Mouse (Mus musculus) neural tube, embryonic 15.5 days (tissue): ENCODE results near the gene Ube4b. TPM values are rescaled to one million over a fixed set of nuclear protein-coding genes. Genes with fewer than 3 reads are reported as not detected.

Source experiments
- ATAC-seq: fragments of 200-750 bp; cut with Nextera tagmentation; 2 replicates; pipeline ENCODE4 v1.8.0; 2017; ENCODE audit warnings: mild to moderate bottlenecking, moderate TSS enrichment, moderate library complexity; ENCODE audit not compliant: low FRiP score
- H3K27ac ChIP-seq: fragments of 300-500 bp; sonication (generic); replicated peaks from 2 replicates; pipeline ENCODE4 v1.5.1; 2015; ENCODE audit warnings: mild to moderate bottlenecking, inconsistent platforms
- H3K27me3 ChIP-seq: fragments of 300-500 bp; sonication (generic); replicated peaks from 2 replicates; pipeline ENCODE4 v1.6.1; 2015; ENCODE audit warnings: inconsistent platforms
- H3K36me3 ChIP-seq: fragments of 300-500 bp; sonication (generic); 2 replicates; pipeline ENCODE4 v1.6.1; 2015; ENCODE audit warnings: inconsistent platforms
- H3K4me1 ChIP-seq: fragments of 300-500 bp; sonication (generic); 2 replicates; pipeline ENCODE4 v1.6.1; 2015; ENCODE audit warnings: inconsistent platforms
- H3K4me2 ChIP-seq: fragments of 300-500 bp; sonication (generic); 2 replicates; pipeline ENCODE4 v1.6.1; 2015; ENCODE audit warnings: inconsistent platforms, mild to moderate bottlenecking, moderate library complexity
- H3K4me3 ChIP-seq: fragments of 300-500 bp; sonication (generic); replicated peaks from 2 replicates; pipeline ENCODE4 v1.5.1; 2015; ENCODE audit warnings: mild to moderate bottlenecking, inconsistent platforms
- H3K9ac ChIP-seq: fragments of 300-500 bp; sonication (generic); replicated peaks from 2 replicates; pipeline ENCODE4 v1.6.1; 2015; ENCODE audit warnings: mild to moderate bottlenecking, inconsistent platforms
- H3K9me3 ChIP-seq: fragments of 300-500 bp; sonication (generic); replicated peaks from 2 replicates; pipeline ENCODE4 v1.6.1; 2016; ENCODE audit warnings: inconsistent platforms
- WGBS: fragments of 180-500 bp; shearing (Covaris S2); methylation state at CpG from one replicate; pipeline ENCODE4 v1.1.7; 2015; ENCODE audit warnings: mixed read lengths; 5-methylcytosine and 5-hydroxymethylcytosine counted together
- polyA plus RNA-seq: library from polyadenylated mRNA; unstranded; fragments of >200 nt; fragmentation: Nextera tagmentation; extraction: Ambion mirVana; gene quantifications from 2 replicates; pipeline ENCODE4 v1.2.1, GENCODE M21; 2015

Ube4b gene
- polyA plus RNA-seq, 1 experiment from 2014 or later = 54.5 TPM

- no peak overlapping the region for H3K4me3 ChIP-seq
- H3K9me3 ChIP-seq = no peaks in the 10 kb centered on the region
- H3K27me3 ChIP-seq = no peaks in the 10 kb centered on the region
- peaks cover 93% of the 10 kb centered on the region for H3K36me3 ChIP-seq
- ATAC-seq = no peak
- H3K4me2 ChIP-seq = no peak overlapping the region
- H3K27ac ChIP-seq = no peak overlapping the region
- no peak overlapping the region for H3K9ac ChIP-seq
- H3K4me1 ChIP-seq = no peaks in the 10 kb centered on the region
- WGBS = 92% methylated on average over 5 of the region's 5 CpGs
Measured at GRCm38 (mm10) chr4:149357982-149358381, 68.6 kb downstream of the Ube4b start.

- no peak overlapping the region for H3K4me3 ChIP-seq
- no peaks in the 10 kb centered on the region for H3K9me3 ChIP-seq
- H3K4me1 ChIP-seq = no peaks in the 10 kb centered on the region
- no peak for ATAC-seq
- peaks cover 94% of the 10 kb centered on the region for H3K36me3 ChIP-seq
- no peak overlapping the region for H3K9ac ChIP-seq
- over 99% methylated on average over 8 of the region's 8 CpGs for WGBS
- no peak overlapping the region for H3K27ac ChIP-seq
- no peaks in the 10 kb centered on the region for H3K27me3 ChIP-seq
- no peak overlapping the region for H3K4me2 ChIP-seq
Measured at GRCm38 (mm10) chr4:149354671-149355070, 71.9 kb downstream of the Ube4b start.

GRCm38 (mm10) chr4:149351596-149352150 lies 74.9 kb downstream of the Ube4b start:
- no peaks in the 10 kb centered on the region for H3K9me3 ChIP-seq
- peaks cover 86% of the 10 kb centered on the region for H3K36me3 ChIP-seq
- H3K27me3 ChIP-seq = no peaks in the 10 kb centered on the region
- H3K9ac ChIP-seq = no peak overlapping the region
- no peak overlapping the region for H3K27ac ChIP-seq
- no peak for ATAC-seq
- WGBS = 90% methylated on average over 8 of the region's 8 CpGs
- no peaks in the 10 kb centered on the region for H3K4me1 ChIP-seq
- H3K4me3 ChIP-seq = no peak overlapping the region
- H3K4me2 ChIP-seq = no peak overlapping the region

GRCm38 (mm10) chr4:149348963-149349362 lies 77.6 kb downstream of the Ube4b start:
- ATAC-seq = no peak
- H3K27me3 ChIP-seq = no peaks in the 10 kb centered on the region
- no peak overlapping the region for H3K9ac ChIP-seq
- H3K27ac ChIP-seq = no peak overlapping the region
- H3K4me1 ChIP-seq = no peaks in the 10 kb centered on the region
- H3K36me3 ChIP-seq = peaks cover 84% of the 10 kb centered on the region
- no peak overlapping the region for H3K4me3 ChIP-seq
- no peak overlapping the region for H3K4me2 ChIP-seq
- 79% methylated on average over 5 of the region's 5 CpGs for WGBS
- H3K9me3 ChIP-seq = no peaks in the 10 kb centered on the region

GRCm38 (mm10) chr4:149345873-149346272 lies 80.7 kb downstream of the Ube4b start:
- no peak overlapping the region for H3K4me2 ChIP-seq
- no peak for ATAC-seq
- no peaks in the 10 kb centered on the region for H3K4me1 ChIP-seq
- H3K27ac ChIP-seq = no peak overlapping the region
- 90% methylated on average over 5 of the region's 5 CpGs for WGBS
- H3K36me3 ChIP-seq = peaks cover 83% of the 10 kb centered on the region
- H3K9me3 ChIP-seq = no peaks in the 10 kb centered on the region
- H3K27me3 ChIP-seq = no peaks in the 10 kb centered on the region
- no peak overlapping the region for H3K9ac ChIP-seq
- H3K4me3 ChIP-seq = no peak overlapping the region

GRCm38 (mm10) chr4:149344311-149344710 lies 82.2 kb downstream of the Ube4b start:
- no peak overlapping the region for H3K27ac ChIP-seq
- ATAC-seq = no peak
- H3K4me2 ChIP-seq = no peak overlapping the region
- no peaks in the 10 kb centered on the region for H3K27me3 ChIP-seq
- WGBS = 80% methylated on average over 8 of the region's 8 CpGs
- no peak overlapping the region for H3K9ac ChIP-seq
- H3K4me1 ChIP-seq = no peaks in the 10 kb centered on the region
- H3K4me3 ChIP-seq = no peak overlapping the region
- peaks cover 75% of the 10 kb centered on the region for H3K36me3 ChIP-seq
- no peaks in the 10 kb centered on the region for H3K9me3 ChIP-seq

- Histone ChIP-seq H3K36me3 (peaks cover 78% of the 10 kb centered on the region), H3K4me2 (no peak overlapping the region), H3K4me3 (no peak overlapping the region), H3K27me3 (no peaks in the 10 kb centered on the region), H3K9me3 (no peaks in the 10 kb centered on the region), H3K27ac (no peak overlapping the region), H3K9ac (no peak overlapping the region), H3K4me1 (no peaks in the 10 kb centered on the region)
- no peak for ATAC-seq
- WGBS = 76% methylated on average over 2 of the region's 2 CpGs
Measured at GRCm38 (mm10) chr4:149340680-149341079, 85.9 kb downstream of the Ube4b start.

- H3K4me2 ChIP-seq = no peak overlapping the region
- no peaks in the 10 kb centered on the region for H3K27me3 ChIP-seq
- H3K36me3 ChIP-seq = peaks cover 79% of the 10 kb centered on the region
- no peaks in the 10 kb centered on the region for H3K4me1 ChIP-seq
- H3K27ac ChIP-seq = no peak overlapping the region
- 76% methylated on average over 5 of the region's 5 CpGs for WGBS
- ATAC-seq = no peak
- H3K9ac ChIP-seq = no peak overlapping the region
- H3K9me3 ChIP-seq = no peaks in the 10 kb centered on the region
- no peak overlapping the region for H3K4me3 ChIP-seq
Measured at GRCm38 (mm10) chr4:149339426-149340214, 86.9 kb downstream of the Ube4b start.

- H3K36me3 ChIP-seq = peaks cover 78% of the 10 kb centered on the region
- ATAC-seq = no peak
- WGBS = 83% methylated on average over 2 of the region's 2 CpGs
Measured at GRCm38 (mm10) chr4:149338137-149338536, 88.4 kb downstream of the Ube4b start.

GRCm38 (mm10) chr4:149337353-149337752 lies 89.2 kb downstream of the Ube4b start:
- no peaks in the 10 kb centered on the region for H3K9me3 ChIP-seq
- no peaks in the 10 kb centered on the region for H3K4me1 ChIP-seq
- H3K27ac ChIP-seq = no peak overlapping the region
- ATAC-seq = no peak
- no peaks in the 10 kb centered on the region for H3K27me3 ChIP-seq
- H3K9ac ChIP-seq = no peak overlapping the region
- no peak overlapping the region for H3K4me2 ChIP-seq
- peaks cover 79% of the 10 kb centered on the region for H3K36me3 ChIP-seq
- no peak overlapping the region for H3K4me3 ChIP-seq
- 91% methylated on average over 9 of the region's 9 CpGs for WGBS

More at GRCm38 (mm10) chr4:149338137-149338536, 88.4 kb downstream of the Ube4b start:
- no peak overlapping the region for H3K4me2 ChIP-seq
- H3K4me3 ChIP-seq = no peak overlapping the region
- no peak overlapping the region for H3K27ac ChIP-seq
- H3K9ac ChIP-seq = no peak overlapping the region
- H3K4me1 ChIP-seq = no peaks in the 10 kb centered on the region
- H3K27me3 ChIP-seq = no peaks in the 10 kb centered on the region
- no peaks in the 10 kb centered on the region for H3K9me3 ChIP-seq

GRCm38 (mm10) chr4:149336302-149336701 lies 90.2 kb downstream of the Ube4b start:
- no peaks in the 10 kb centered on the region for H3K4me1 ChIP-seq
- no peaks in the 10 kb centered on the region for H3K9me3 ChIP-seq
- no peak overlapping the region for H3K4me2 ChIP-seq
- no peaks in the 10 kb centered on the region for H3K27me3 ChIP-seq
- H3K36me3 ChIP-seq = peaks cover 77% of the 10 kb centered on the region
- no peak overlapping the region for H3K9ac ChIP-seq
- 91% methylated on average over 7 of the region's 7 CpGs for WGBS
- ATAC-seq = no peak
- no peak overlapping the region for H3K4me3 ChIP-seq
- H3K27ac ChIP-seq = no peak overlapping the region

GRCm38 (mm10) chr4:149334881-149335280 lies 91.7 kb downstream of the Ube4b start:
- Histone ChIP-seq H3K27ac (no peak overlapping the region), H3K9me3 (no peaks in the 10 kb centered on the region), H3K4me3 (no peak overlapping the region), H3K36me3 (peaks cover 83% of the 10 kb centered on the region), H3K4me1 (no peaks in the 10 kb centered on the region), H3K27me3 (no peaks in the 10 kb centered on the region), H3K9ac (no peak overlapping the region), H3K4me2 (no peak overlapping the region)
- no peak for ATAC-seq
- 96% methylated on average over 11 of the region's 11 CpGs for WGBS
